Mouse (Mus musculus) heart, postnatal 0 days (tissue): ENCODE measurements at regions not wholly inside any gene's neighbourhood (a gene's known extent, or its start where the extent isn't known, plus 50 kb on each side); places are given as distances from the start of the nearest gene placed in this dataset.

Source experiments
- ATAC-seq: fragments of 200-750 bp; cut with Nextera tagmentation; 2 replicates; pipeline ENCODE4 v1.8.0; 2017; ENCODE audit warnings: low read depth, moderate number of reproducible peaks, moderate library complexity; ENCODE audit not compliant: insufficient read depth
- DNase-seq: peaks from one replicate; pipeline ENCODE4 v3.0.0-alpha.2; 2016; ENCODE audit warnings: low spot score
- H3K27ac ChIP-seq: fragments of 300-500 bp; sonication (generic); 2 replicates; pipeline ENCODE4 v1.5.1; 2014; ENCODE audit warnings: low read depth, mild to moderate bottlenecking
- H3K27me3 ChIP-seq: fragments of 300-500 bp; sonication (generic); 2 replicates; pipeline ENCODE4 v1.6.1; 2014; ENCODE audit warnings: low read length, mixed read lengths; ENCODE audit not compliant: control insufficient read depth, insufficient read depth
- H3K36me3 ChIP-seq: fragments of 300-500 bp; sonication (generic); replicated peaks from 2 replicates; pipeline ENCODE4 v1.6.1; 2014; ENCODE audit warnings: low read length, mixed read lengths; ENCODE audit not compliant: control insufficient read depth, insufficient read depth
- H3K4me1 ChIP-seq: fragments of 300-500 bp; sonication (generic); 2 replicates; pipeline ENCODE4 v1.6.1; 2014; ENCODE audit warnings: antibody characterized with exemption; ENCODE audit not compliant: control insufficient read depth, insufficient read depth
- H3K4me2 ChIP-seq: fragments of 300-500 bp; sonication (generic); 2 replicates; pipeline ENCODE4 v1.6.1; 2014; ENCODE audit warnings: low read depth, mild to moderate bottlenecking, low read length, moderate library complexity
- H3K4me3 ChIP-seq: fragments of 300-500 bp; sonication (generic); 2 replicates; pipeline ENCODE4 v1.5.1; 2014; ENCODE audit warnings: low read depth, low read length
- H3K9ac ChIP-seq: fragments of 300-500 bp; sonication (generic); replicated peaks from 2 replicates; pipeline ENCODE4 v1.6.1; 2014; ENCODE audit warnings: low read depth, low read length, mixed read lengths
- H3K9me3 ChIP-seq: fragments of 300-500 bp; sonication (generic); replicated peaks from 2 replicates; pipeline ENCODE4 v1.6.1; 2016; ENCODE audit warnings: low read length; ENCODE audit not compliant: control insufficient read depth
- CTCF ChIP-seq: IDR thresholded peaks from 2 replicates; pipeline ENCODE4 v1.5.1; 2016; ENCODE audit warnings: antibody characterized with exemption, control low read depth, low read depth
- EP300 ChIP-seq: IDR thresholded peaks from 2 replicates; pipeline ENCODE4 v1.6.1; 2016; ENCODE audit warnings: antibody characterized with exemption, low read depth
- WGBS: fragments of 180-500 bp; shearing (Covaris S2); extraction: QIAGEN DNeasy Blood & Tissue Kit; methylation state at CpG from one replicate; pipeline ENCODE4 v1.1.7; 2014; 5-methylcytosine and 5-hydroxymethylcytosine counted together

DNA sequence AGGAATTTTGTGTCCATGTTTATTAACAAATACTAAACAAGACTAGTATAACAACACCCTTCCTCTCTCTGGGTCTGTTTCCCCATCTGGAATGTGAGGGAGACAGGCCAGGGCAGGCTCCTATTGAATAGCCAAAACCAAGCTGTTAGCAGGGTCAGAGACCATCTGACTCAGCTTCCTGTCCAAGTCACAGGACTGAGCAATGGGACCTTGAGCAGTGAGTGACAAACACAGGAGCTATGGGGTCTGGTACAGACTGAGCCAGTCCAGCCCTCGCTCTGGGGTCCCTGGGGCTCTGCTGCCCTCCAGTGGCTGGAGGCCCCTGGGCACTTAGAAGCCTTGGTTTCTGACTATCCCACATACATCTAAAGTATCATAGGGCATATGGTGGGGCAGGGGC is 134.4 kb downstream of the Hmg20a start:
- H3K4me2 ChIP-seq: no peak overlapping the region
- DNase-seq (peak; percentile 79), ATAC-seq (peak; percentile 88)
- 0% methylated on average over 1 of the region's 1 CpGs for whole genome bisulfite sequencing
- H3K4me1 ChIP-seq: no peaks in the 10 kb centered on the region
- no peaks in the 10 kb centered on the region for H3K9me3 ChIP-seq
- no peaks in the 10 kb centered on the region for H3K36me3 ChIP-seq
- TF ChIP-seq EP300 (no peak), CTCF (peak; percentile 98)
- no peak overlapping the region for H3K27ac ChIP-seq
- no peaks in the 10 kb centered on the region for H3K27me3 ChIP-seq
- no peak overlapping the region for H3K9ac ChIP-seq
- no peak overlapping the region for H3K4me3 ChIP-seq

DNA sequence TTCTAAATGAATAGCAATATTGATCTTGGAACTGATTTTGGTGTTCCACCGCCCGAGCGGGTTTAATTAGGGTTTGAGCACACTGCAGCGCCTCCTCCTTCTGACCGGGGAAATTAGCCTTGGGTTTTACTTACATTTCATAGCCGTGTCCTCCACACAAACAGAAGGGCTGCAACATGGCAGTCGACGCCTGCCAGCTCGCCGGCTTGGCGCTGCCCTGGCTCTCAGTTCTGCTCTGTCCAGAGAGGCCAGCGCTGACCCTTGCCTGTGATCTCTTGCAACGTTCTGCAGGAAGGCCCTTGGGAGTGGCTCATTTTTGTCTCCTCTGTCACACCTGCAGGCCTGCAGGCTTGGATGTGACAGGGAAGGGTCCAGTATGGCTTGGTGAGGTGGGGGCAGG is 135.2 kb downstream of the Hmg20a start:
- ATAC-seq: no peak
- Histone ChIP-seq H3K36me3 (no peaks in the 10 kb centered on the region), H3K27me3 (no peaks in the 10 kb centered on the region), H3K9me3 (no peaks in the 10 kb centered on the region), H3K9ac (no peak overlapping the region), H3K4me2 (no peak overlapping the region), H3K4me3 (no peak overlapping the region), H3K27ac (no peak overlapping the region), H3K4me1 (no peaks in the 10 kb centered on the region)
- WGBS: 77% methylated on average over 13 of the region's 13 CpGs
- no peak for TF ChIP-seq CTCF
- no peak for TF ChIP-seq EP300
- DNase-seq: no peak

DNA sequence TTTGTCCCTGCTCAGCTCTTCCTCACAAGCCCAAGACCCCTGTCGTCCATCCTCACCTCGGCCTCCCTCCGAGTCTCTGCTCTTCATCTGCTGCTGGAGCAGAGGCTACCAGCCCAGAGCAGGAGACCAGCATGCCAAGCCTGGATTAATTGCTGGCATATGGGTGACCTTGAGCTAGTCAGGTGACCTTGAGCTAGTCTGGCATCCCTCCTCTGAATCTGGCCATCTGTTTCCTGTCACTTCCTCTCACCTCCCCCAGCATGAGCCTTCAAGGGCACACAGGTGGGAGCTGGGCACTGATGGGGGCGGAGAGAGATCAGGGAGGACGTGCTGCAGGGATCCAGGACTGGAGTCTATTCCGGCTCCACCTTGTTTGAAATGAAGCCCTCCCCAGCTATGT is 135.7 kb downstream of the Hmg20a start:
- H3K27ac ChIP-seq: no peak overlapping the region

DNA sequence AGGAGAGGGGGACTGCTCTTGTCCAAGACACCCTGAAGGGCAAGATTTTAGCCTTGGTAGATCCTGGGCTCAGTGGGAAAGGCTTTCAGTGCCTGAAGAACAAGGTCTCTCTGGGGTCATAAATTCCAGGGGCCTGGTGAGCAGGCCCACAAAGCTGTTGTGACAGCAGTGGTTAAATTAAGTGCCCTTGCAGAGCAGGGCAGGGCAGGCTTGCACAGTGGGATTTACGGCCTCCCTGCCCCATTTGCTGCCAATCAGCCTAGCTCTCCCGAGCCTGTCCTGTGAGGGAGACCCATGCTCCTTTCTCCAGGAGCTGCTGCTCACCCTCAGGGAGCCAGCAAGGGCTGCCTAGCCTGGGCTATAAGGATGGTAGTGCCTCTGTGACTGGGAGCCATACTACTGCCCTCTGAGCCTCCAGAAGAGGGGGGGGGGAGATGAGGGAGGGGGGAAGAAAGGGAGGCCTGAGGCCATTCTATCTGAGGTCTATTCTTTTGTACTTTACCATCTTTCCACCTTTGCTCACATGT is 141.3 kb downstream of the Hmg20a start:
- Histone ChIP-seq H3K4me3 (no peak overlapping the region), H3K27me3 (no peaks in the 10 kb centered on the region), H3K4me1 (0 out of 2 replicates have a peak, but pooled peaks cover 6% of the 10 kb centered on the region), H3K36me3 (no peaks in the 10 kb centered on the region), H3K9me3 (no peaks in the 10 kb centered on the region), H3K9ac (no peak overlapping the region), H3K27ac (no peak overlapping the region), H3K4me2 (no peak overlapping the region)
- WGBS: 53% methylated on average over 2 of the region's 2 CpGs
- ATAC-seq (no peak), DNase-seq (no peak)
- TF ChIP-seq EP300 (no peak), CTCF (no peak)

More for the DNA sequence above, 135.7 kb downstream of the Hmg20a start:
- H3K4me2 ChIP-seq: no peak overlapping the region
- H3K4me3 ChIP-seq: no peak overlapping the region
- no peaks in the 10 kb centered on the region for H3K9me3 ChIP-seq
- H3K9ac ChIP-seq: no peak overlapping the region
- no peaks in the 10 kb centered on the region for H3K4me1 ChIP-seq
- ATAC-seq (no peak), DNase-seq (no peak)
- no peaks in the 10 kb centered on the region for H3K36me3 ChIP-seq
- no peaks in the 10 kb centered on the region for H3K27me3 ChIP-seq
- 65% methylated on average over 6 of the region's 6 CpGs for WGBS
- TF ChIP-seq EP300: no peak
- no peak for TF ChIP-seq CTCF

DNA sequence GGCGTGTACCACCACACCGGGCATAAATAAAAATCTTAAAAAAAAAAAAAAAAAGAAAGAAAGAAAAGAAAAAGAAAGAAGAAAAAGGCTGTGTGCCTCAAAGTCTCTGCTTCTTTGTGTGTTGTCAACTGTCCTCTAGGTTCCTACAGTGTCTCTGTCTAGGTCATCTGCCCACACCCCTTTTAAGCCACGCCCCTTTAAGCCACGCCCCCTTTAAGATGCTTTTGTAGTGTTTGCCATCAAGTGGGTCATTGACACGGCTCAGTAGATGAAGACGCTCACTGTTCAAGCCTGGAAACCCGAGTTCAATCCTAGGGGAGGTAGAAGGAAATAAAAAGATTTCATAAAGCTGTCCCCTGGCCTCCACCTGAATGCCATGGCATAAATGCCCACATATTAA is 144.0 kb downstream of the Hmg20a start:
- no peak overlapping the region for H3K4me2 ChIP-seq
- no peaks in the 10 kb centered on the region for H3K36me3 ChIP-seq
- no peaks in the 10 kb centered on the region for H3K9me3 ChIP-seq
- H3K27ac ChIP-seq: no peak overlapping the region
- WGBS: 62% methylated on average over 7 of the region's 7 CpGs
- ATAC-seq (no peak), DNase-seq (no peak)
- no peaks in the 10 kb centered on the region for H3K27me3 ChIP-seq
- no peak overlapping the region for H3K4me3 ChIP-seq
- 0 out of 2 replicates have a peak, but pooled peaks cover 6% of the 10 kb centered on the region for H3K4me1 ChIP-seq
- no peak overlapping the region for H3K9ac ChIP-seq
- TF ChIP-seq CTCF: no peak
- TF ChIP-seq EP300: no peak

DNA sequence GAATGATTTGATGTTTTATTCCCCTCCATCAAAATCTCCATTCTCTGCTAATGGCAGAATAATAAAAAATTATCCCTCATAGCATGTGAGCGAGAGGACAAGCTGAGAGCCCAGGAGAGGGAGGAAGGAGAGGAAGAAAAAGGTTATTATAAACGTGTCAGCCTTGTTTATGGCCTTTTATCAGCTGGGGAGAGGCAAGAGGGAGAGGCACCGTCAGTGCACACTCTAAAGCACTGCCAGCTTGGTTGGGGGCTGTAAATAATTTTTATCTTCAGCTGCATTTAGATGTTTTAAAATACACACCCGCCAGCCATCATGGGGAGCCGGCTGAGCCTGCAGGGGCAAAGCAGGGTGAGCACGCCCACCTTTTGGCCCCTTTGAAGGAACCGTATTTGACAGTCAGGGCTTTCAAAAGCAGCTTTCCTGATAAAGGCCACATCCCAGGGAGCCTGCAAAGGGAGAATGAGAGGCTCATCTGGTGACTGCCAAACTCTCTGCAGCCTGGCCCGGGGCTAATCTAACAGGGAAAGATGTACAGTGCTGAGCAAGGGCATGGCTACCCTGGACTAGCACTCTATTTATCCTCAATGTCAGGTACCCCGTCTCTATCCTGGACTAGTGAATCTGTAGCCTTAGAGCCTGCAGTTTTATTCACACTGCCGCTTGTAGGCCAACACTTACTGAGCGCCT is 145.8 kb downstream of the Hmg20a start:
- ATAC-seq: no peak
- Histone ChIP-seq H3K27ac (no peak overlapping the region), H3K36me3 (no peaks in the 10 kb centered on the region), H3K9me3 (no peaks in the 10 kb centered on the region), H3K4me1 (0 out of 2 replicates have a peak, but pooled peaks cover 6% of the 10 kb centered on the region), H3K9ac (no peak overlapping the region), H3K4me2 (no peak overlapping the region), H3K27me3 (no peaks in the 10 kb centered on the region), H3K4me3 (no peak overlapping the region)
- no peak for DNase-seq
- 30% methylated on average over 11 of the region's 11 CpGs for WGBS
- TF ChIP-seq EP300 (no peak), CTCF (no peak)
